Mouse (Mus musculus) naive thymus-derived CD4-positive, alpha-beta T cell, adult 2 months (primary cell): ENCODE data around the gene Wipi2.
A peak's percentile ranks its signal among the peaks of the same experiment; 100 is the strongest.

Experiments used
- DNase-seq: peaks from one replicate; pipeline ENCODE4 v3.0.0-alpha.2; 2011; ENCODE audit warnings: low read depth

Gene Wipi2

DNA sequence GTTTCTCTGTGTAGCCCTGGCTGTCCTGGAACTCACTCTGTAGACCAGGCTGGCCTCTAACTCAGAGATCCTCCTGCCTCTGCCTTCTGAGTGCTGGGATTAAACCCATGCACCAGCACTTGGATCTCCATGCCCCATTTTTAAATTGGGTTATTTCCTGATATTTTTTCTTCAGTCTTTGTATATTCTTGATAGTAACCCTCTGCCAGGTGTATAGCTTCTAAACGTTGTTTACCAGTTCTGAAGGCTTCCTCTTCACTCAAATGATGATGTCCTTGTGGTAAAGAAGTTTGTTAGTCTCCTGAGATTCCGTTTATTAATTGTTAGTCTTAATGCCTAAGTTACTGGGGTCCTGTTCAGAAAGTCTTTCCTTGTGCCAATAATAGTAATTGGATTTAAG, at the start of gene Wipi2:
Wipi2 (plus strand) TSS at position 301 of the 400 bp plus-strand sequence.
- DNase-seq = no peak

DNA sequence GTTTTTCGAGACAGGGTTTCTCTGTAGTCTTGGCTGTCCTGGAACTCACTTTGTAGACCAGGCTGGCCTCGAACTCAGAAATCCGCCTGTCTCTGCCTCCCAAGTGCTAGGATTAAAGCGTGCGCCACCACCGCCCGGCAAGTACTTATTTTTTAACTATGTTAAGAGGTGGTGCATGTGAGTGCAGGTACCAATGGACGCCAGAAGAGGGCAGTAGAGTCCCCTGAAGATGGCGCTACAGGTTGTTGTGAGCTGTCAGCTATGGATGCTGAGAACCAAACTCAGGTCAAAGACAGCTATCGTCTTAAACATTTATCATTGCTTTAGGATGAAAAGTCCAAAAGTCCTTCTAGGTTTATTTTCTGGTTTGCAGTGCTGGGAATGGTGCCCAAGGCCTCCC, 49.3 kb upstream of the Wipi2 start:
- no peak for DNase-seq

- peak; percentile 23 for DNase-seq
Measured at GRCm38 (mm10) chr5:142581517-142581916, 46.0 kb upstream of the Wipi2 start.

- no peak for DNase-seq
Measured at GRCm38 (mm10) chr5:142583616-142584126, 43.8 kb upstream of the Wipi2 start.

- no peak for DNase-seq
Measured at GRCm38 (mm10) chr5:142590953-142591616, 36.4 kb upstream of the Wipi2 start.

GRCm38 (mm10) chr5:142595698-142596097, 31.8 kb upstream of the Wipi2 start:
- DNase-seq = no peak

DNA sequence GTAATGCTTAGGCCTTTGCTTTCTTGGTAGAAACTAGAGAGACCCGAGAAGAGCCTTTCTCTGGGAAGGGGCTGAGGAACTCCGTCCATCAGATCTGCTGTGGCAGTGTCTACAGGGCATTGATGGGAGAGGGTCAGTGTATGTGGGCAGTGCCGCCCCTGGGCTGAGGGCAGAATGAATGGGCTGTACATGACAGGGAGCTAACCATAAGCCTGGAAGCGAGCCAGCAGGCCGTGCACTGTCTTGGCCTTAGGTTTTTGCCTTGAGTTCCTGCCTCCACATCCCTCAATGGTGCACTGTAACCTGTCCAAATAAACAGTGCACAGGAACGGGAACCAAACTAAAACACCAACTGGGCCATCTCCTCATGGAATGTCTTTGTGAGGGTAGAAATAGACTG, 30.8 kb upstream of the Wipi2 start:
- DNase-seq = no peak

- DNase-seq = no peak
Measured at GRCm38 (mm10) chr5:142597648-142598390, 29.7 kb upstream of the Wipi2 start.

DNA sequence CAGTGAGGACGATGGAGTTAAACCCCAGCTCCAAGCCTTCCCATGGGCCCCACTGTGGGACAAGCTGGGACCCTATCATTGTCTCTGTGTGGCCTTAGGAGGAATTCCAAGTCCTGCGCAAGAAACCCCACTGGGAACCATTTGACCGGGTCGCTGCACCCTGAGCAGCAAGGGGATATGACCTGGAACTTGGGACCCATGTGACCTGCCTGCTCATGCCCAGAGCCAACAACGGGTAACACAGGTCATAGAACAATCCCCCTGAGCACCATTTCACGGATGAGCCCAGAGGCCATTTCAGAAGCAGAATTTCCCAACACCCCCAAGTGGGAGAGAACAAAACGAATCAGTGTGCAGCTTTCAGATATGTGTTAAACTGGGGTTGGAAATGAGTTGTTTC, 23.1 kb upstream of the Wipi2 start:
- DNase-seq = no peak

GRCm38 (mm10) chr5:142605288-142605687, 22.2 kb upstream of the Wipi2 start:
- DNase-seq = no peak

- no peak for DNase-seq
Measured at GRCm38 (mm10) chr5:142608259-142608988, 19.1 kb upstream of the Wipi2 start, which contains the start of gene Mmd2. Gene Mmd2 (minus strand): TSS chr5:142608800.

DNA sequence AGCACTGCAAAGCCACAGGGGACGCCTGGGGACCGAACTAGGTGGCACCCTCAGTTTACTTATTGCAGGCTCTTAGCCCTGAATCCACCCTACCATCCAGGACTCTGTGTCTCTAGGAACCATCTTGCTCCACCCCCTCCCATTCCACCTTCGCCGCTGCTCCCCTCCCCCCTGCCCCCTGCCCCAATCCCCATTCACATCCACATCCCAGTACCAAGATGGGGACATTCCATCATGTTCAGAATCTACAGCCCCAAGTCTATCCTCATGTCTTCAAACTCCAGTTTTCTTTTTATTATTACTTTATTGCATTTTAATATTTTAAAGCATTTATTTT, 18.5 kb upstream of the Wipi2 start:
- DNase-seq = no peak

DNA sequence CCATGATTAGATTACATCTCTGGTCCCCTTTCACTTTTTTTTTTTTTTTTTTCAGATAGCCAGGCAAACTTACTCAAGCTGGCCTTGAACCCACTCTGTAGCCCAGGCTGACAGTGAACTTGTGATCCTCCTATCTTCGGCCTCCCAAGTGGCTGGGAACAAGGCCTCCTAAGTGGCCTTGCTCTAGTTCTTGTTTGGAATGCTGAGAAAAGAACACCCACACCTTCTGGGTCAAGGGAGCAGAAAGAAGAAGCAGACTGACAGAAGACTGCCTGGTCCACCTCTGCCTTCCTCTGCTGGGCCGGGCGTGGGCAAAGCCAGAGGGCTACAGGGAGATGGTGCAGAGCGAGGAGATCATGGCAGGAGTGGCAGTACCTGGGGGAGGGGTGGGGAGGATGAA, 17.1 kb upstream of the Wipi2 start:
- no peak for DNase-seq

GRCm38 (mm10) chr5:142614513-142614912, 13.0 kb upstream of the Wipi2 start:
- no peak for DNase-seq

DNA sequence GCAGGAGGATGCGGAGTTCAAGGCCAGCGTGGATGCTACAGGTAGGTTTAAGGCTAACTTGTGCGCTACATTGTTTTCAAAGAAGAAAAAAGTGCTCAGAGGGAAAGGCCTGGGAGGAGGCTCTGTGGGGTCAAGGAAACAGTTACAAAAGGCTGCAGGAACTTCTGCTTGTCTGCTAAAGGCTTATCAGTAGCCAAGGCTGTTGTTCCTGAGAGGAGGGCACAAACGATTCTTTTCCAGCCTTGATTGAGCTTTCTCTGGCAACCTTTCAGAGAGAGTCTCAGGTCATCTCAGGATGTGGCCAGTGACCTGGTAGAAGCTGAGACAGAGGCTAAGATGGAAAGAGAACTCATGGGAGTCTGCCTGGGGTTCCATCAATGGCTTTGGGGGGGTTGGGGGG, 11.9 kb upstream of the Wipi2 start:
- DNase-seq = no peak

GRCm38 (mm10) chr5:142616326-142616725, 11.2 kb upstream of the Wipi2 start:
- no peak for DNase-seq

DNA sequence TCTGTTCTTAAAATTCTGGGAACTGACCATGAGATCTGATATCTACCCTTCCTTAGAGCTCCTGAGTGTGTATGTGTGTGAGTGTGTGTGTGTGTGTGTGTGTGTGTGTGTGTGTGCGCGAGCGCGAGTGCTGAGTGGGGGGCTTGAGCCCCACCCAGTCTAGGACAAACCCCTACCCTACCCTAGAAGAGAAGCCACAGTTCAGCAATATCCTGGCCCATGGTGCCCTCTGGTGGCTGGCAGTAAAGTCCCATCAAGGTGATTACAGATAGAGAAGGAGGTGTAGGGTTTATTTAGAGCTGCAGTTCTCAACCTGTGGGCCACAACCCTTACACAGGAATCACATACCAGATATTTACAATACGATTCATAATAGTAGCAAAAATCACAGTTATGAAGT, 7.6 kb upstream of the Wipi2 start:
- DNase-seq = peak; percentile 47

- no peak for DNase-seq
Measured at GRCm38 (mm10) chr5:142621421-142621820, 6.1 kb upstream of the Wipi2 start.

- DNase-seq = no peak
Measured at GRCm38 (mm10) chr5:142622134-142622533, 5.4 kb upstream of the Wipi2 start.

DNA sequence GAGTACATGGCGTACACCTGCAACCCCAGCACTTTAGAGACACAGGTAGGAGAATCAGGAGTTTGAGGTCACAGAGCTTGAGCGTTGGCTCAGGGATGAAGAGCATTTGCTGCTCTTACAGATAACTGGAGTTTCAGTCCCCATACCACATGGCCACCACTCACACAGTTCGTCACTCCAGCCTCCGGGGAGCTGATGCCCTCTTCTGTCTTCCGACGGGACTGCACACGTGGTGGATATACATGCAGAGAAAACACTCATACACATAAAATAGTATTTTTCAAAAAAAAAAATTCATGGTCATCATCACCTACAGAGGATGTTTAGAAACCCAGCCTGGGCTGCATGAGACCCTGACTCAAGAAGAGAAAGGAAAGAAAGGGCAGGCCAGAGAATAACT, 4.4 kb upstream of the Wipi2 start:
- no peak for DNase-seq

DNA sequence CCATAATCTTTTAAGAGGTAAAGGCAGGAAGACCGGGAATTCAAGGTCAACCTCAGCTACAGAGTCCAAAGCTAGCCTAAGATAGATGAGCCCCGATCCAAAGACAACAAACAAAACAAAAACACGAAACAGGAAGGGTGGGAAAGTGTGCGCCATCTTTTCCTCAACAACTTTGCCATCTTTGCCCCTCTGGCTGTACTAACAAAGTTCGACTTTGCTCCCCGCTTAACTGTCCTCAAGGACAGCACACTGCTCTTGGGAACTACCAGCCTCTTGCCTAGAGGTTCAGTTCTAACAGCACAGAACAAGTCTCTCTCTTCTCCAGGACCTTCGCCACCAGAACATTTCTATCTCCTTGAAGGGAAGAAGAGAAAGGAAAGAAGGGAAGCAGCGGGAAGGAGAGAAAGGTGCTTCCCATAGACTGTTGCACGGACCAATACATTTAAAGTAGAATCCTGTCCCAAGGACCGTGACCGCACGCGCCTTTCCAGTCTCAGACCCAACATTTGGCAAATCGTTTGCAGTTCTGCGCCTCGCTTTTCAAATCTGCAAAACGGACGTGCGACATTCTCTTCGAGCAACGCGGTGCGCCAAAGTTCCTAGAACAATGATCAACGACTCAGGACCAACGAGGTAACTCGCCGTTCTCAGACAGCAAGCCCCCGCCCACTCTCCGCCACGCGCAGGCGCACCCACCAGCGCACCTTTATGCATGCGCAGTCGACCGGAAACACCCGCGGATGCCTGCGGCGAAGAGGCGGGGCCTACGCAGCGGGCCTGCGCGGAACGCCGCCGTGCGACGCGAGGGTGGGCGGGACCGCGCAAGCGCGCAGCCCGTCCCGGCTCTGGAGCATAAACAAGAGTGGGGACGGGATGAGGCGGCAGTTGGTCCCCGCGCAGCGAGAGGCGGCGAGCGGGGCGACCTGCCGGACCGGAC, 1.5 kb downstream of the Wipi2 start:
- peak; percentile 99 for DNase-seq

GRCm38 (mm10) chr5:142629663-142630025, 2.1 kb downstream of the Wipi2 start:
- DNase-seq = no peak
